Mouse (Mus musculus): ENCODE measurements around the gene Ms4a6c.
"Not testable (repeated sequence)": the region's sequence is repeated elsewhere in the genome, so short reads cannot be mapped to it uniquely, and the experiment has no call there.

GRCm38 (mm10) chr19:11464795-11465194 lies 4.4 kb upstream of the Ms4a6c start:
- TF ChIP-seq POLR2A (IDR thresholded peaks at IDR 0.05; ENCODE audit: insufficient read depth, low read length); CTCF (IDR thresholded peaks at IDR 0.05; ENCODE audit: low read depth, low read length): not testable (repeated sequence)

Data from ES-Bruce4 (cell line).